Mouse (Mus musculus) limb, embryonic 14.5 days (tissue): ENCODE data around the gene Pfdn4. TPM values are rescaled to one million over a fixed set of nuclear protein-coding genes. Genes with fewer than 3 reads are reported as not detected.

Source experiments
- ATAC-seq: fragments of 200-750 bp; cut with Nextera tagmentation; 2 replicates; pipeline ENCODE4 v1.8.0; 2017; ENCODE audit warnings: low read depth, moderate number of reproducible peaks, moderate TSS enrichment; ENCODE audit not compliant: low FRiP score
- DNase-seq: peaks from one replicate; pipeline ENCODE4 v3.0.0-alpha.2; 2015; ENCODE audit warnings: low spot score
- H3K27ac ChIP-seq: fragments of 300-500 bp; sonication (generic); replicated peaks from 2 replicates; pipeline ENCODE4 v1.5.1; 2014; ENCODE audit warnings: low read depth, mild to moderate bottlenecking, low read length, moderate library complexity, mixed read lengths
- H3K27me3 ChIP-seq: fragments of 300-500 bp; sonication (generic); 2 replicates; pipeline ENCODE4 v1.6.1; 2014; ENCODE audit warnings: low read length, mixed read lengths; ENCODE audit not compliant: control insufficient read depth, insufficient read depth
- H3K36me3 ChIP-seq: fragments of 300-500 bp; sonication (generic); 2 replicates; pipeline ENCODE4 v1.6.1; 2014; ENCODE audit warnings: mild to moderate bottlenecking, low read length, moderate library complexity, mixed read lengths; ENCODE audit not compliant: control insufficient read depth, insufficient read depth
- H3K4me1 ChIP-seq: fragments of 300-500 bp; sonication (generic); 2 replicates; pipeline ENCODE4 v1.6.1; 2014; ENCODE audit warnings: antibody characterized with exemption, low read length, mixed read lengths; ENCODE audit not compliant: control insufficient read depth, insufficient read depth
- H3K4me2 ChIP-seq: fragments of 300-500 bp; sonication (generic); replicated peaks from 2 replicates; pipeline ENCODE4 v1.6.1; 2014; ENCODE audit warnings: low read depth, mild to moderate bottlenecking, low read length, moderate library complexity; ENCODE audit not compliant: severe bottlenecking
- H3K4me3 ChIP-seq: fragments of 300-500 bp; sonication (generic); replicated peaks from 2 replicates; pipeline ENCODE4 v1.5.1; 2014; ENCODE audit warnings: low read length
- H3K9ac ChIP-seq: fragments of 300-500 bp; sonication (generic); 2 replicates; pipeline ENCODE4 v1.6.1; 2014; ENCODE audit warnings: mild to moderate bottlenecking, low read depth, low read length, moderate library complexity; ENCODE audit not compliant: severe bottlenecking
- H3K9me3 ChIP-seq: fragments of 300-500 bp; sonication (generic); 2 replicates; pipeline ENCODE4 v1.6.1; 2016; ENCODE audit warnings: low read length; ENCODE audit not compliant: control insufficient read depth
- POLR2A ChIP-seq: fragments of 200-500 bp; IDR thresholded peaks from 2 replicates; pipeline ENCODE4 v1.8.0; 2012; ENCODE audit warnings: inconsistent platforms, mild to moderate bottlenecking, moderate library complexity, borderline replicate concordance; ENCODE audit not compliant: insufficient read depth, insufficient read length; ENCODE audit errors: extremely low read depth
- WGBS: fragments of 180-500 bp; shearing (Covaris S2); extraction: QIAGEN DNeasy Blood & Tissue Kit; methylation state at CpG from one replicate; pipeline ENCODE4 v1.1.7; 2014; 5-methylcytosine and 5-hydroxymethylcytosine counted together
- polyA plus RNA-seq, 2 experiments: library from polyadenylated mRNA; depleted of rRNA in 1 of 2; stranded (reverse) in 1 of 2; unstranded in 1 of 2; fragments of >200 nt; fragmentation: Nextera tagmentation in 1 of 2; extraction: Ambion mirVana in 1 of 2; gene quantifications; 2 replicates each; pipeline versions ENCODE4 v1.2.1 to v1.2.3; 2012 to 2014

Pfdn4 gene
- polyA plus RNA-seq, 2 experiments: 45.0 to 82.6 TPM

- H3K9ac ChIP-seq: peak overlapping the region; percentile 88
- peak overlapping the region; percentile 96 for H3K4me3 ChIP-seq
- H3K36me3 ChIP-seq: peaks cover 6% of the 10 kb centered on the region
- TF ChIP-seq POLR2A: 0 out of 2 replicates have a peak, but pooled peaks have one; percentile 10
- no peaks in the 10 kb centered on the region for H3K9me3 ChIP-seq
- DNase-seq (peak; percentile 92), ATAC-seq (peak; percentile 82)
- H3K27me3 ChIP-seq: no peaks in the 10 kb centered on the region
- WGBS: under 1% methylated on average over 51 of the region's 69 CpGs
- H3K4me1 ChIP-seq: peaks cover 9% of the 10 kb centered on the region
- H3K4me2 ChIP-seq: peak overlapping the region; percentile 60
- peak overlapping the region; percentile 87 for H3K27ac ChIP-seq
Observed at GRCm38 (mm10) chr2:170511073-170511891, 15.1 kb downstream of the Pfdn4 start.

GRCm38 (mm10) chr2:170513756-170514155, 17.5 kb downstream of the Pfdn4 start:
- no peak for TF ChIP-seq POLR2A
- Histone ChIP-seq H3K9ac (no peak overlapping the region), H3K4me2 (no peak overlapping the region), H3K9me3 (no peaks in the 10 kb centered on the region), H3K4me1 (peaks cover 9% of the 10 kb centered on the region), H3K4me3 (no peak overlapping the region), H3K27ac (no peak overlapping the region), H3K27me3 (no peaks in the 10 kb centered on the region), H3K36me3 (peaks cover 28% of the 10 kb centered on the region)
- DNase-seq (no peak), ATAC-seq (no peak)
- 88% methylated on average over 12 of the region's 12 CpGs for WGBS

DNA sequence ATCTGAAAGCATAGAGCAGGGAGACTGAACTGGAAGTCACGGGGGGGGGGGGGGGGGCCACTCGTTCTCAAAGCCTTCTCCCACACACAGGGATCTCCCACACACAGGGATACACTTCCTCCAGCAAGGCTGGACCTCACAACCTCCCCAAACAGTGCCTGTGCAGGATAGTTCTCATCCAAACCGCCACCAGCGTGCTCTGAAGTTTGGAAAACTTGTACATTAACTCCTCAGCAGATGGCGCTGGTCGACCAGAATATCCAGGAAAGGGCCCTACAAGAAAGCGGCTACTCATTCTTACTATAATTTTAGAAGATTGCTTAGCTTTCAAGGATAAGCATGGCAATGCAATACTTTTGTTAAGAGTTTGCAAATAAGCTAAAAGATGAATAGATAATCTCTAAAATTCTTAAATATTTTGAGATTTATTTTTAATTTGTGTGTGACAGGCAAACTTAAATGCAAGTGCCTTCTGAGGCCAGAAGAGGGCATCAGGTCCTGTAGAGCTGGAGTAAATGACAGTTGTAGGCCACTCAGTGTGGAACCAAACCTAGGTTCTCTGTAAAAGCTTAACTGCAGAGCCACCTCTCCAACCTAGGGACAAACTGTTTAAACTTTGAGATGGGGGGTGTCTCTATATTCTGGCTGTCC, 24.2 kb downstream of the Pfdn4 start:
- peak; percentile 86 for DNase-seq
- WGBS: 9% methylated on average over 7 of the region's 7 CpGs
- Histone ChIP-seq H3K27me3 (no peaks in the 10 kb centered on the region), H3K27ac (no peak overlapping the region), H3K36me3 (peaks cover 38% of the 10 kb centered on the region), H3K4me3 (no peak overlapping the region), H3K4me2 (no peak overlapping the region), H3K4me1 (no peaks in the 10 kb centered on the region), H3K9ac (no peak overlapping the region), H3K9me3 (no peaks in the 10 kb centered on the region)
- TF ChIP-seq POLR2A: no peak
- peak; percentile 77 for ATAC-seq

- 82% methylated on average over 8 of the region's 8 CpGs for WGBS
- Histone ChIP-seq H3K36me3 (no peaks in the 10 kb centered on the region), H3K27ac (no peak overlapping the region), H3K27me3 (no peaks in the 10 kb centered on the region), H3K4me3 (no peak overlapping the region), H3K4me1 (no peaks in the 10 kb centered on the region), H3K9me3 (no peaks in the 10 kb centered on the region), H3K4me2 (no peak overlapping the region), H3K9ac (no peak overlapping the region)
- no peak for TF ChIP-seq POLR2A
- ATAC-seq (no peak), DNase-seq (no peak)
Observed at GRCm38 (mm10) chr2:170526513-170526912, 30.3 kb downstream of the Pfdn4 start.

DNA sequence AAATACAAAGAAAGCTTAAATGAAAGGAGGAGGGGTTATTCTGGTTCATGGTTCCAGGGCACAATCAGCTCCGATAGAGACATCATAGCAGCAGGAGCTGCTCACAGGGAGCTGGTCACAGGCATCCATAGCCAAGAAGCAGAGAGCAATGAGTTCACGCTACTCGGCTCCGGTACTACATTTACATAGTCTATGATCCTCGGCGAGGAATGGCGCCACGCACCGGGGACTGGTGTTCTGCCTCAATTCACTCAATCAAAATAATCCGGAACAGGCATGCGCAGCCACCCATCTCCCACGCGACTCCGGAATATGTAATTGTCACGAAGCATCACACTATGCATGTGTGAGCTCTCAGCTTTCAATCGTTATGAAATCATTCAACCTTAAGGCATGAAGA, 31.8 kb downstream of the Pfdn4 start:
- no peak overlapping the region for H3K4me3 ChIP-seq
- no peaks in the 10 kb centered on the region for H3K4me1 ChIP-seq
- H3K4me2 ChIP-seq: no peak overlapping the region
- DNase-seq (no peak), ATAC-seq (no peak)
- H3K9me3 ChIP-seq: no peaks in the 10 kb centered on the region
- H3K36me3 ChIP-seq: no peaks in the 10 kb centered on the region
- no peak overlapping the region for H3K9ac ChIP-seq
- H3K27ac ChIP-seq: no peak overlapping the region
- H3K27me3 ChIP-seq: no peaks in the 10 kb centered on the region
- TF ChIP-seq POLR2A: no peak
- 93% methylated on average over 16 of the region's 16 CpGs for WGBS
